Mouse (Mus musculus): ENCODE results near the gene Mtmr12.

GRCm38 (mm10) chr15:12319889-12320288 lies 115.1 kb downstream of the Mtmr12 start:
- no peak for TF ChIP-seq CTCF (conservative IDR thresholded peaks at IDR 0.05; ENCODE audit: low read length)
- no peak for TF ChIP-seq POU5F1 (IDR thresholded peaks at IDR 0.05; ENCODE audit: borderline replicate concordance, low read length)

All from E14TG2a.4 (cell line).